Mouse (Mus musculus) v-Abl transformed pro-B cells (cell line): Measurements from ENCODE around the gene Ccdc43.
"Not testable (repeated sequence)": the region's sequence is repeated elsewhere in the genome, so short reads cannot be mapped to it uniquely, and the experiment has no call there.

Experiments
- in situ Hi-C, 2 experiments: fragments of 400-800 bp; cut with MboI; formaldehyde crosslinking; loops; one replicate each; pipeline ENCODE4 v1.15.1; 2025; ENCODE audit not compliant: unreplicated experiment in 2 of 2

The Ccdc43 gene

DNA sequence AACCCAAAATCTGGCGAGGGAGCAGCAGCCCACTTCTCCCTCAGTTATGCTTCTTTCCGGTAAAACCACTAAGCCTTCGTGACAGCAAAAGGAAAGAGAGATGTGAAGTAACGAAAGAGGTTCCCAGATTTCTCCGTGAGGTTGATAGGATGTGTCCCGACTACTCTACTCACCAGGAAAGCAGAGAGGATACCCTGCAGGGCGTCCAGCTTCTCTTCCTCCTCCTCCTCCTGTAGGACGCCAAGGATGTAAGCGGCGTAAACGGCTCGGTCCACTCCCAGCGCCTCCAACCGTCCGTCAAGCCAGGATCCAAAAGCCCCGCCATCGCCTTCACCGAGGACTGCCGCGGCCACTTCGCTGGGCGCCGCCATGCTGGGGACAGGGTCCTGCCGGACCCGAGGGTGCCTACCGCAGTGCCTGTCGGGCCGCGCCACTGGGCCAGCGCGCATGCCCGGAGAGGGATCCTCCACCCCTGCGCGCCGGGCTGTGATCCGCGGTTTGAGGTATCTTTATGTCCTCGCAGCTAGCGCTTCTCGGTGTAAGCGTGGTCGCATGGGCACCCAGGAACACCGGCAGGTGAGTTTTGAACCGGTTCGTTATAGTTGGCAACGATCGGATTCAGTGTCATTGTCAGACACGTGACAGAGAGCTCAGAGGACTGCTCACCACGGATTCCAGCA is at the start of gene Ccdc43:
TSS of gene Ccdc43 (minus strand) at position 445 of the 680 bp plus-strand sequence.
- in situ Hi-C loops, result no loop called here

DNA sequence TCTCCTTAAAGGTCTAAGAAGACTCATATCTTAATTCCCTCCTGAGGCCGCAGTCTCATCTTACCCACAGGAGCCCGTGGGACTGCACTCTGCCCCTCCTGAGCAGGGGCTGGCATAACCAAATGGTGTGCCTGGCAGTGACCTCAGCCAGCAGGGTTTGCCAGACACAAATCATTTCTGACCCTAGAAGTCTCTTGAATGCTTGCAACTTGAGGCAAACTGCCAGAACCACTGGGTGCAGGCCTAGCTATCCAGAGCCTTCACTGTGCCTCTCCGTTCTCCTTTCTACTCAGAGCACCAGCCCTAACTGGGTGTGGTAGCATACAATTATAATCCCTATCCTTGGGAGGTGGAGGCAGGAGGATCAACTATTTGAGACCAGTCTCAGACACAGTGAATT is 47.2 kb upstream of the Ccdc43 start:
- in situ Hi-C loops, result no loop called here

DNA sequence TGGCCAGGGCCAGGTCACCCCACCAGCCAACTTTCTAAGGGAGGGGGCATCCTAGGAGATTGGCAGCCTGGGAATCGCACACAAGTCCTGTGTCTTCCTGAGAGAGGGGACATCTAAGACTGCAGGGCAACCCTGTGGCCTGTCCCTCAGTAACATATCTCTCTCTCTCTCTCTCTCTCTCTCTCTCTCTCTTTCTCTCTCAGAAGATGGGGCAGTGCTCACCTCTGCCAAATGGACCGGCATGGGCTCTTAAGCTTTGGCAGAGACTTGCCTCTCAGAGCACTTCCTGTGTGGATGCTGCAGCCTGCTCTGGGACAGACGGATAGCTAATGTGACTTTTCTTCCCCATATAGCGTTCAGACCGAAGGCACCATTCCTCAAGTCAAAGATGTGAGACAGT is 45.3 kb upstream of the Ccdc43 start:
- in situ Hi-C loops, result no loop called here

DNA sequence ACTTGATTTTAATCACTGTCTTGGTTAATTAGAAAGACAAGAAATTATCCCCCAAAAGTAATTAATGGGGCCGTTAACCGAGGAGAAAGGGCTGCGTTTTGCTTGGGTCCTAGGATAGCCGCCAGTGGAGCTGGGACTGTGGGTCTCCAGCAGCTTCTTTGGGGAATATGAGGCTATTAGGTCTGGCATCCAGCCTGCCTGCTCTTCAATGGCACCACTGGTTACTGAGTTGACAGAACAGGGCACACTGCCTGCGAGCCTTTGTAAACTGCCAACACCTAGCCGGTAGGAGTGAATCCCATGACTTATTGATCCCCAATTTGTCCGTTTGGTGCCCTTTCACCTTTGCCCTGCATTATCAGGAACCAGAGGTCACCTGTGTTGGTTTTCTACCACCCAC is 44.5 kb upstream of the Ccdc43 start:
- in situ Hi-C loops, result no loop called here

- in situ Hi-C loops, result no loop called here
Observed at GRCm38 (mm10) chr11:102741129-102741950, 43.8 kb upstream of the Ccdc43 start.

DNA sequence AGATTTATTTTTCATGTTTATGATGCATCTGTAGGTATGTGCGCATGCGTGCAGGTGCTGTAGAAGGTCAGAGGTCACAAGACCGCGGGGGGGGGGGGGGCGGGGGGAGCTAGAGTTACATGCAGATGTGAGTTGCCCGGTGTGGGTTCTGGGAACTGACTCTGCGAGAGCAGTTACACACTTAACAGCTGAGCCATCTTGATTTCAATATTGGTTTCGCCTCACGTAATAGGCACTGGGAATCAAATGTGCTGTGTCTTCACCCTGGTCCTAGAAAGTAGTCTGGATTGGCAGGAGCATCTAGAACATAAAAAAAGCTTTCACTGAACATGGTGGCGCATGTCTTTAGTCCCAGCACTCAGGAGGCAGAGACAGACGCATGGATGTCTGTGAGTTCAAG is 43.1 kb upstream of the Ccdc43 start:
- in situ Hi-C loops, result no loop called here

DNA sequence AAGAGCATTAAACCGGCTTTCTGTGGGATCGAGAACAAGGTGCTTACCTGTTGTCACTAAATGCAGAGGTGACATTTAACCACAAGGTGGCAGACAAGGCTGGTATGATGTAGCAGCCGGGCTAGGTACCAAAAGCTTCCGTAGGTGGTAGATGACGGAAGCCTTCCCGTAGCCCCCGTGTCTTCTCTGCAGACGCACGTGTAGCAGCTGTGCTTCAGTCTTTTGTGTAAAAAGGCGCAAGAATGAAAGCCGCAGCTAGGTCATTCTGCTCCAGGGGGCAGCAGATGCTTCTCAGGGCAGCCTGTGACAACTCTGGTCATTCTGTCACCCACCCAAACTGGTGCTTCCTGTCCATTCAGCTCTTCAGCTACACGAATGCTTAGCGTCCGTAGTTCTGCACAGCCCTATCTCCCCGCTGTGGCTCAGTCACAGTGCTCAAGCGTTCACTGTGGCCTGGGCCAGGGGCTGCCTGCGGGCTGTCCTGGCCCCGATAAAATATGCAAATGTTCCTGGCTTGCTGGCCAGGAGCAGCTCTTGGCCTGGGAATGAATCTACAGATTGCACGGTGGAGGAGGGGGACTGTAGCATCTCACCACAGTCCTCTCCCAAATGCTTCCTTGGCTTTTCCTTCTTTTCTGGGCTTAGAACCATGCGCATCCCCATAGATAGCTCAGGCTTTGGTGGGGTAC is 41.8 kb upstream of the Ccdc43 start:
- in situ Hi-C loops, result no loop called here

DNA sequence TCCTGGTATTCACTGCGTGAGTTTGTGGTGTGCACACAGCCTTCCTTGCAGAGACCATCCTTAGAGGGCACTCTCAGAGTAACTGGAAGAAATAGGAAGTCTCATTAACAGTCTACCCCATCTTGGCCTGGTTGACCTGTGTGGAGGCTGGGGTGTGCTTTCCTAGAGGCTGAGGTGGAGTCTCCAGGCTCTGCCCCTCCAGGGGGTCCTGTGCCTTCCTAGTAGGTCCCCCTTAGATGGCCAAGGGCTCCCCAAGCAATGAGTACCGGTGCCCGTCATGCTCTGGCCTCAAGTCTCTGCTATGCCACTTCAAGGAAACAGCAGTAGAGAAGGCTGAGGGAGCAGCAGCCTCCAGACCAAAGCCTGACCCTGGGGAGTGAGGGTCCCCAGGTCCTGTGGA is 40.5 kb upstream of the Ccdc43 start:
- in situ Hi-C loops, result no loop called here

DNA sequence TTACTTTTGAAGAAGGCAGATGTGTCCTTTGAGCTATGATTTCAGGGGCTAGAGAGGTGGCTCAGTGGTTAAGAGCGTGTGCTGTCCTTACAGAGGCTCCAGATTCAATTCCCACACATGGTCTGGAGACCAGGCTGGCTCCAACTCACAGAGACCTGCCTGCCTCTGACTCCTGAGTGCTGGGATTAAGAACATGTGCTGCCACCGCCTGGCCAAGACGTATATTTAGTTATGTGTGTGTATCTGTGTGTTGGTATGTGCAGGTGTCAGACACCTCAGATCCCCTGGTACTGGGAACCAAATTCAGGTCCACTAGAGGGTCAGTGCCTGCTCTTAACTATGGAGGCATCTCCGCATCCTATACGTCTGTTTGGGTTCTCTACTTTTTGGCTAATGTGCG is 37.4 kb upstream of the Ccdc43 start:
- in situ Hi-C loops, result no loop called here

DNA sequence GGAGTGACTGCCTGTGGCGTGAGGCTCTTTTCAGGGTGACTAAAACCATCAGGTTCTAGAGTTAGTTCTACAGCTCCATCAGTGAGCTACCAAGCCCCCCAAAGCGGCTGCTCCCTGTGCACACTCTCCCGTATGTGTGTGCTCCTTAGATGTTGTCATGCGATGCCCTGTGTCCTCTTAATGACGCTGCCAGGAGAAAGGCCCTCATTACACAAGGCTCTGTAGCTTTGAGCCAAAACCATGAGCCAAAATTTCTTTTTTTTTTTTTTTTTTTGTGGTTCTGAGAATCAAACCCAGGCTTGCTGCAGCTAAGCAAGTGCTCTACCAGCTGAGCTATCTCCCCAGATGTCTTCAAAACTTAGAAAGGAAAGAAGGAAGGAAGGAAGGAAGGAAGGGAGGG is 35.6 kb upstream of the Ccdc43 start:
- in situ Hi-C loops, result no loop called here

DNA sequence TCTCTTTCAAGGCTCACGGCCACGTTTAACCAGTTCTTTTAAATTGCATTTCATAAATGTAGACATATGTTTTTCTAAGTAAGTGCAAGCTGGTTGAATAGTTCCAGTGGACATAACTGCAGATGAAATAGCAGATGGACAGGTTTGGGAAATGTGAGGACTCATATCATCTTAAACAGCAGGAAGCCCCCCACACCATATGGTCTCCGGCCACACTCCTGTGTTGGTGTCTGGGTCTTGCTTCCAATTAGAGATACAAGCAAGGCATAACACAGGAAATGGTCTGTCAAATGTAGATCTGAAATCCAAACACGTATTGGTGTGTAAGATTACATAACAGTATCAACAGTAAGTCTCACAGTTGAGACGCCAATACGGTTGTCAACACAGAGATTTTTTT is 33.8 kb upstream of the Ccdc43 start:
- in situ Hi-C loops, result no loop called here

- in situ Hi-C loops, result no loop called here
Observed at GRCm38 (mm10) chr11:102729835-102730234, 32.3 kb upstream of the Ccdc43 start.

GRCm38 (mm10) chr11:102728614-102729013 is 31.0 kb upstream of the Ccdc43 start:
- in situ Hi-C loops, result no loop called here

- in situ Hi-C loops, result no loop called here
Observed at GRCm38 (mm10) chr11:102725574-102725973, 28.0 kb upstream of the Ccdc43 start.

DNA sequence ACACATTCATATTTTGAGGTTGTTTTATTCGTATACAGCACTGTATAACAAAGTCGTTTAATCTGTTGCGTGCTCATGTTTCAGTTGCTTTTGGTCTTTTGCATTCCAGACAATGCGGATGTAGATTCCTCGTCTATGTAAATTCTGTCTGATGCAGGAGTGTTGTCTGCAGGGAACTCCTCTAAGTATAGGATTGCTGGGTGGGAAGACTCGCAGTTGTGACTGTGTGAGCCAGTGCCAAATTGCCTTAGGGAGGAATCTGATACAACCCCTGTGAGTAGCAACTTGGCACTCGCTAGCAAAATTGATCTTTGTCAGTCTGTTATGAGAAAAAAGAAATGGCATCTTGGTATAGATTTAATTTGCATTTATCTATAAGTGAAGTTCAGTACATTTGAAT is 18.6 kb upstream of the Ccdc43 start:
- in situ Hi-C loops, result no loop called here

DNA sequence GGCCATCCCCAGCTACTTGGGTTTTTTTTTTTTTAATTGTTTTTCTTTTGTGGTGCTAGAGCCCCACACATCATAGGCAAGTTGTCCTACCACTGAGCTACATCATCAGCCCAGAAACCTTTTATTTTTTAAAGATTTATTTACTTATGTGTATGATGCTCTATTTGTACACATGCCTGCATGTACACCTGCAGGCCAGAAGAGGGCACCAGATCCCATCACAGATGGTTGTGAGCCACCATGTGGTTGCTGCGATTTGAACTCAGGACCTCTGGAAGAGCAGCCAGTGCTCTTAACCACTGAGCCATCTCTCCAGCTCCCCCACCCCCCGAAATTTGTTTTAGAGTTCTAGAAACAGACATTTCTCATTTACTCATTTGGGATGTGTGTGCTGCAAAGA is 17.0 kb upstream of the Ccdc43 start:
- in situ Hi-C loops, result not testable (repeated sequence)

GRCm38 (mm10) chr11:102712411-102712810 is 14.8 kb upstream of the Ccdc43 start:
- in situ Hi-C loops, result no loop called here

GRCm38 (mm10) chr11:102702206-102702605 is 4.6 kb upstream of the Ccdc43 start:
- in situ Hi-C loops, result not testable (repeated sequence)

DNA sequence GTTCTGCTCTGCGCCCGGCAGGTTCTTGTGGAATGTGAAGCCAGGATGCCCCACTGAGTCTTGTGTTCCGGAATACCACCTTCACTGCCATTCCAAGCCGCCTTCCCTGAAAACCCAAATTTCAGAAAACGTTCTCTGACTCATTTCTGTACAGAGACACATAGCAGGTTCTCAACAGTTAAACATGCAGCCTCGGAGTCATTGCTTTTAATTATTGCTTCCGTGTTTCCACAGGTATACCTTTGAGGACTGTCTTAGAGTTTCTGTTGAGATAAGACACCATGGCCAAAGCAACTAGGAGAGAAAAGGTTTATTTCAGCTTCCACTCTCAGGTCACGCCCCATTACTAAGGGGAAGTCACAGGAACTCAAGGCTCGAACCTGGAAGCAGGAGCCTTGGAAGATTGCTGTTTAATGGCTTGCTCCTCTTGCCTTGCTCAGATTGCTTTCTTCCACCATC is 465 bp upstream of the Ccdc43 start:
- in situ Hi-C loops, result no loop called here

DNA sequence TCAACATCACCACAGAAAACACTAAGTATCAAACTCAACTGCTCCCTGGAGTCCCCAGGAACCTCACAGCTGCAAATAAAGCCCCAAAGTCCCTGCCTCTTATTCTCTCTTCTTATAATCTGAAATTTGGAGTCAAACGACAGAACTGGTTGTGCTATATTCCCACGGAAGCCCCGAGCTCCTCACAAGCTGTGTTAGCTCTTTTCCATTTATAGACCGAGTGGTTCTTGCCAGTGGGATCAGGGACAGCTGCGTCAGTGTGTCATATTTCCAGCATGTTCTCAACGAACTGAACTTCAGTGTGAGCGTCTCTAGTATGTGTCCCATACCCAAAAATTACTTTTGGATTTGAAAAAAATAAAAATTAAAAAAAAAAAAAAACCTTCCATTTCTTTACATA is 2.3 kb downstream of the Ccdc43 start:
- in situ Hi-C loops, result no loop called here

- in situ Hi-C loops, result no loop called here
Observed at GRCm38 (mm10) chr11:102690162-102690561, 7.4 kb downstream of the Ccdc43 start.
